Mouse (Mus musculus) gastrocnemius, postnatal 14 days (tissue): ENCODE measurements around the gene Dnmbp. TPM values are rescaled to one million over a fixed set of nuclear protein-coding genes. Genes with fewer than 3 reads are reported as not detected.

Source experiments
- DNase-seq: peaks from one replicate; pipeline ENCODE4 v3.0.0; 2021; ENCODE audit warnings: mixed read lengths
- intact Hi-C: fragments of 180-260 bp; cut with DNase I; formaldehyde crosslinking; loops from one replicate; pipeline ENCODE4 v1.15.1; 2025; ENCODE audit warnings: low total_unique reads
- total RNA-seq, 2 experiments: library from RNA; stranded (reverse); gene quantifications; 2 replicates each; pipeline ENCODE4 v1.2.3; 2021

Gene Dnmbp
- total RNA-seq, 2 experiments from 2014 or later: 8.4 to 11.8 TPM

GRCm38 (mm10) chr19:43917763-43918162 lies 22.2 kb downstream of the Dnmbp start:
- intact Hi-C loops: no loop called here
- peak; percentile 26 for DNase-seq

GRCm38 (mm10) chr19:43917406-43917691 lies 22.6 kb downstream of the Dnmbp start:
- intact Hi-C loops: no loop called here
- DNase-seq: no peak

- intact Hi-C loops: no loop called here
Measured at GRCm38 (mm10) chr19:43916586-43917405, 23.2 kb downstream of the Dnmbp start.

GRCm38 (mm10) chr19:43915431-43915830 lies 24.6 kb downstream of the Dnmbp start:
- intact Hi-C loops: no loop called here
- DNase-seq: no peak

More at GRCm38 (mm10) chr19:43916586-43917405, 23.2 kb downstream of the Dnmbp start:
- DNase-seq: no peak

GRCm38 (mm10) chr19:43914986-43915385 lies 25.0 kb downstream of the Dnmbp start:
- intact Hi-C loops: no loop called here
- no peak for DNase-seq

GRCm38 (mm10) chr19:43912775-43913486 lies 27.1 kb downstream of the Dnmbp start:
- intact Hi-C loops: no loop called here
- DNase-seq: no peak

- intact Hi-C loops: loop anchor here (2.0 kb wide), 1 partner anchor 74 kb away; no protein-coding TSS in a partner anchor
- DNase-seq: no peak
Measured at GRCm38 (mm10) chr19:43906492-43906891, 33.5 kb downstream of the Dnmbp start.

- intact Hi-C loops: loop anchor here (2.0 kb wide), 1 partner anchor 73 kb away; no protein-coding TSS in a partner anchor
- DNase-seq: peak; percentile 39
Measured at GRCm38 (mm10) chr19:43905985-43906384, 34.0 kb downstream of the Dnmbp start.

- DNase-seq: no peak
- intact Hi-C loops: no loop called here
Measured at GRCm38 (mm10) chr19:43905136-43905535, 34.9 kb downstream of the Dnmbp start.

GRCm38 (mm10) chr19:43904327-43904726 lies 35.7 kb downstream of the Dnmbp start:
- intact Hi-C loops: no loop called here

GRCm38 (mm10) chr19:43902887-43903286 lies 37.1 kb downstream of the Dnmbp start:
- intact Hi-C loops: no loop called here
- DNase-seq: no peak

More at GRCm38 (mm10) chr19:43904327-43904726, 35.7 kb downstream of the Dnmbp start:
- no peak for DNase-seq

- intact Hi-C loops: no loop called here
- no peak for DNase-seq
Measured at GRCm38 (mm10) chr19:43900690-43901089, 39.3 kb downstream of the Dnmbp start.

- intact Hi-C loops: no loop called here
- DNase-seq: no peak
Measured at GRCm38 (mm10) chr19:43898547-43898946, 41.4 kb downstream of the Dnmbp start.

- intact Hi-C loops: no loop called here
- no peak for DNase-seq
Measured at GRCm38 (mm10) chr19:43896441-43896840, 43.5 kb downstream of the Dnmbp start.

- intact Hi-C loops: no loop called here
- no peak for DNase-seq
Measured at GRCm38 (mm10) chr19:43895951-43896350, 44.0 kb downstream of the Dnmbp start.

- DNase-seq: no peak
- intact Hi-C loops: no loop called here
Measured at GRCm38 (mm10) chr19:43894821-43895220, 45.2 kb downstream of the Dnmbp start.

GRCm38 (mm10) chr19:43894070-43894469 lies 45.9 kb downstream of the Dnmbp start:
- DNase-seq: peak; percentile 19
- intact Hi-C loops: no loop called here

- intact Hi-C loops: no loop called here
- DNase-seq: no peak
Measured at GRCm38 (mm10) chr19:43890487-43890886, 49.5 kb downstream of the Dnmbp start.

- DNase-seq: no peak
- intact Hi-C loops: no loop called here
Measured at GRCm38 (mm10) chr19:43887725-43888124, 52.3 kb downstream of the Dnmbp start.

GRCm38 (mm10) chr19:43887242-43887641 lies 52.7 kb downstream of the Dnmbp start:
- no peak for DNase-seq
- intact Hi-C loops: no loop called here
